Mouse (Mus musculus) thymus, postnatal 0 days (tissue): ENCODE measurements at regions not wholly inside any gene's neighbourhood (a gene's known extent, or its start where the extent isn't known, plus 50 kb on each side); places are given as distances from the start of the nearest gene placed in this dataset.

Source experiments
- DNase-seq: peaks from one replicate; pipeline ENCODE4 v3.0.0-alpha.2; 2015; ENCODE audit warnings: low spot score

DNA sequence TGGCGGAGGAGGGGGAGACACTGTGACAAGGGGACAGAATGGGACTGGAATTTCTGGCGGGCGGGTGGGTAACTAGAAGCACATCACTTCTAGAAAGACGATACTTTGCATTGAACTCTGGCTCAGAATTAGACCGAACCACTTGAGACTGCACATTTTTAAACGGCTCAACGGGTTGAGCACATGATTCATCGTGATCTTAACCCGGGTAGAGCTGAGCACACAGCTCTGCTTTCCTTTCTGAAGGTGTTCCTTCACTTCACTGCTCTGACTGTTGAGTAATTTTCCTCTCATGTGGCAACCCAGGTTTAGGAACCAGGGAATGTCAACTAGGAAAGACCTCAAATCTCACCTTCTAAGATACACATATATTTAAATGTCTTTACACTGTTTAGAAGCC, 180.9 kb downstream of the Zfp365 start:
- no peak for DNase-seq

DNA sequence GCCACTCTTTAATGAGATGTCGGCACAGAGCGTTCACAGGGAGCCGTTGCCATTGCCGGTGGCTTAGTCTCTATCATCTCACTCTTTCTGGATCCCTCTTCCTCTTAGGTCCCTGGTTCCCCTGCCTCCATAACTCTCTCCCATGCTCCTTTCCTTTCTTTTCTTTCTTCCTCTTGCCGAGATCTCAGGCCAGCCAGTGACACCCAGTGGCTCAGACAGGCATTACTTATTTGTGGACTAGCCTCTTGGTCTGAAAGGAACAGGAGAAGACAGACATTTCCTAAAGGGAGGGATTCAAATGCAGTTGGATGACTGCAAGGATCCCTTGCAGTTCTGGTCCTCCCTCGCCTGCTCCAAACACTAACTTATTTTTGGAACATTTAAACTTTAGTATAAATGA, 180.5 kb upstream of the Ado start:
- peak; percentile 35 for DNase-seq

DNA sequence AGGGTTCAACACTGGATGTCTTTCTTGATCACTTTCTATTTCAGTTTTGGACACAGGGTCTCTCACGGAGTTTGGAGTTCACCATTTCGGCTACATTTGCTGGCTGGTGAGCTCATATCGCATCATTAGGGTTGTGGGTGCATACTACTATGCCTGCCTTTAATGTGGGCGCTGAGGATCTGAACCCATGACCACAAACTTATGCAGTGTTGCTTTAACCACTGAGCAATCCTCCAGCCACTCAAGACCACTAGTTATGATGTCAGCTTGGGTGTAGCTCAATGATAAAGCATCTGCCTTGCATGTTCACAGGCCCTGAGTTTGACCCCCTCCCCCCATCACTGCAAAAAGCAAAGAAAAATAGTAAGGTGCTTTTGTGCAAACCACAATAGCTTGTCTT, 178.8 kb upstream of the Ado start:
- no peak for DNase-seq

DNA sequence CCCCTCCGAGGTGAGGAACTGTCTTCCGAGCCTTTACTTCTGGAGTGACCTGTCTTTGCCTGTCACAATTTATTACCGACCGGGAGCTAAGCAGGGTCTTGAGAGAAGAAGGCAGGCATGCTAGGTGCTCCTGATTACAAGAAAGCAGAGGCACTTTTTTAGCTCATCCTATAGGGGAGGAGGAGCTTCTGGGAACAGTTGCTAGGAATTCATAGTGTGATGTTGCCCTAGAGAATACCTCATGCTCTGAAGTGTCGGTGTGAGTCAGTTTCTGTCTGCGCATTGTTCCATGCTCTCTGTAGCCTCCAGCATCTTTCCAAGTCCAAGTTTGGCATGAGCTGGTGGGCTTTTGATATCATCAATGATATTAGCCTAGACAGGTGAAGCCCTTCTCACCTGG, 178.0 kb upstream of the Ado start:
- no peak for DNase-seq

DNA sequence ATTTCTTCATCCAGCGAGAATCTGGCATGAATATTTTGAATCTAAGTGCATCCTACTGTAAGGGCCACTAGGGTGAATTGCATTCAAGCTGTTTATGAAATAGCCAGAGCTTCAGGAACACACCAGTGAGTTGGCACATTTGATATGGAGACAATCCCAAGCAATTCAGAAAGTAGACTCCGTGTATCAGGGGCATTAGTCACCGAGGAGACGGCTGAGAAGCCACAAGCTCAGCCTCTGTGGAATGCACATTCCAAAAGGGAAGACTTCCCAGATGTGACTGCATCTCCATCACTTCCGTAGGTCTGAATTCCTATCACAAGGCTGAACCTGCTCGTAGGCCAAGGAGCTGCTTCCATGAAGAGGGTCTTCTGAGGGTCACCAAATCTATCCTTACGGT, 177.6 kb upstream of the Ado start:
- DNase-seq, result no peak

DNA sequence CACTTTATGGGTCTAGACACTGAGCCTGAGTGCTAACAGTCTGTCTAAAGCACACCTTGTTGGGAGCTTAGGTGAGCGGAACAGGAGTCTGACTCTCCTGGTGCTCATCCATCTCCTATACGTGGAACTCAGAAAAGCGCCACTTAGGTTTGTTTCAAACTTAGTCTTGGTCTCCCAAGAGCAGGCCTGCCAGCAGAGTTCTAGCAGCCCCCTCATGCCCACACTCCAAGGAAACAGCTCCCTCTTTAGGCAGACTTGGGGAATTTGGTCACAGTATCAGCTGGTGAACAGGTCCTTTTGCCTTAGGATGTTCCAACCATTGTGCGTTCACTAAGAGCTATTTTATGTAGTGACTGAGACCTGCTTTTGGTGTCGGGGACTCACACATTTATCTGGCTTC, 173.0 kb upstream of the Ado start:
- peak; percentile 54 for DNase-seq

DNA sequence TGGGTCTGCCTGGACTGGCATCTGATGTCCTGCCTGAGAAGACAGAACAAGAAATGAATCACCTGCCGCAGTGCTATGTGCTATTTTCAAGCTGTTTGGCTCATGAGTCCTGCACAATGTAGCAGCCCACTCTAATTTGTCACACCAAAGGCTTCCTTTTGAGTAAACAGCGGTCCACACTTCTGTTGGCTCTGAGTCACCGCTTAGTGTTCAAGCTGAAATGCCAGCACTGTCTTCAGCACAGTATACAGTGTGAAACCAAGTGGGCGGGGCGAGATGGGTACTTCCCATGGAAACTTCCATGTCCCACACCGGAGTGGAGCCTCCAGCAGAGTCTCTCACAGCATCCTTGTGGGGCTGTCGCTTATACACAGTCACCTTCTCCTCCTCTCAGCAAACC, 168.8 kb upstream of the Ado start:
- DNase-seq, result no peak

DNA sequence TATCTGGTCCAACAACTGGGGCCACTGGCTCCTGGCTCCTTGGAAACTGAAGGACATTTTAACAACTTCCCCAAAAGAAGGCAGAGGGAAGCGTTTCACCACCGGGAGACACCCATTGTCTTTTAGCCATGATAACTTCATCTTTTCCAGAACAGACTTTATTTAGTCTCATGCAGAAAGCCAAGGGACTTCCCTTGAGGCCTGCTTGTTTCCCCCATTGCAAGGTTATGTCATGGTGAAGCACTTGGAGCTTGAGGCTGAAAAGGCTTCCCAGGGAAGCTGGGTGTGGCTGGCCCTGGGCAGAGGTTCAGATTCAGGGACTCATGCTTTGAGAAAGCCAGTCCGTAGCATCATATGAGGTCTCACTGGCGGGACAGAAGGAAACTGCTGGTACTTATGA, 166.3 kb upstream of the Ado start:
- no peak for DNase-seq

DNA sequence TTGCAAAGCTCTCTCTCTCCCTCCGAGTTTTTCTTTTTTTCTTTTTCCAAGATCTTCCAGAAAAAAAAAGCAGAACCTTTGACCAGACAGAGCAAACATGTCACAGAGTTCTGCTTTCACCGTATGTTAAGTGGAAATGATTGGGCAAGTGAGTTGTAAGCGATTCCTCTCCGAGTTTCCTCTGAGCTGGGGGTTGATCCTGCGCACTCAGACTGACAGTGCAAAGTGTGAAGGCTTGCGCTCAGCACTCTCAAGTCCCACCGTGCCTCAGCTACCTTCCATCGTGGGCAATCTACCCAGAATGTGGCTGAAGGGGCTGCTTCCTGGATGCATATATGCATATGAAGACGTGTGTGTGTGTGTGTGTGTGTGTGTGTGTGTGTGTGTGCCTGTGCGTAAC, 164.3 kb upstream of the Ado start:
- DNase-seq, result no peak

DNA sequence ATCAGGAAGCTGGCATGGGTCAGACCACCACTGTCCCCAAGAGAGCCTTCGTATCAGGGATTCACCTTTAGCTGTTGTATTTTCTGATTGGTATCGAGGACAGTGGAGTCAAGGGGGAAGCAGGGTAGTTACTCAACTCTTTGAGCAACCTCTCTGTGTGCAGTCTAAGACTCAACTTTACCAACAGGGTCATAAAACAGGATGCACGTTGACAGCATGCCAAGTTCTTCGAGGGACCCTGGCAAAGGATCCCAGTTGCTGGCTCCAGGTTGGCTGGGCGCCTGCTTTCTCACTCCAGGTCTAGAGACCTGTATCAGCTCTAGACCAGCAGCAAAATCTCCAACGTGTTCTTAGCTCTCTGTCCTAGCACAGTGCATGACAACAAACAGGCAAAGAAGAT, 163.9 kb upstream of the Ado start:
- no peak for DNase-seq

DNA sequence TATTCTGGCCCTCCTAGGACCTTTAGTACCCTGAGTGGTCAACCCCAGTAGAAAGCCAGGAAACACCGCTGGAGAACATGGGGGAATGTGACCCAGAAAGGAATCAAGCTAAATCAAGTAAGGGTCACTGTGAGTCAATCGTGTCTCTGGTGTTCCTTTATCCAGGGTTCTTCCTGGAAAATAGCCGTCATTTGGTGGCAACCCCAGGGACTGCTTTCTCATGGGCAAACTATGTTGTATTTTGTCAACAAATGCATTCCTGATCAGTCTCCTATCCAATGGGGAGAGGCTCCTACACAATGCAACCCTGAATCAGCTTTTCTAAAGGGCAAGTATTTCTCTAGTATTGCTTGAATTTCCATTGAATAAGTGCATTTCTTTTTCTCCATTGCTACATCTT, 163.2 kb upstream of the Ado start:
- no peak for DNase-seq

DNA sequence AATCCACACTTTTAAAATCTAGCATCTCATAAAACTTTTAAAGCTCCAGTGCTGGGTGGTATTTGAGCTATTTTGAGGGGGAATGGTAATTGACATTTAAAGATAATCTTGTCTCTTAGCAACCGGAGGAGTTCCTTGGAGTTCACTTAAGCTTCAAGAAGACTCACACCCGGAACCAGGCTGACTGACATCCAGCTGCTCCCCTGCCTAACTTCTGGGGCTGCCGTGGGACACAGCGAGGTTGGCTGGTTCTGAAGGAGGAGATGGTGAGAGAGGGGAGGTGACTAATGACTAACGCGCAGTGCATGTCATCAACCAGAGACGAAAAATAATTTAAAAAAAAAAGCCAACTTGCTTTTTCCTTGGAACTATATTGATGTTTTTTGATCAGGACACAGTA, 157.7 kb upstream of the Ado start:
- DNase-seq, result no peak

DNA sequence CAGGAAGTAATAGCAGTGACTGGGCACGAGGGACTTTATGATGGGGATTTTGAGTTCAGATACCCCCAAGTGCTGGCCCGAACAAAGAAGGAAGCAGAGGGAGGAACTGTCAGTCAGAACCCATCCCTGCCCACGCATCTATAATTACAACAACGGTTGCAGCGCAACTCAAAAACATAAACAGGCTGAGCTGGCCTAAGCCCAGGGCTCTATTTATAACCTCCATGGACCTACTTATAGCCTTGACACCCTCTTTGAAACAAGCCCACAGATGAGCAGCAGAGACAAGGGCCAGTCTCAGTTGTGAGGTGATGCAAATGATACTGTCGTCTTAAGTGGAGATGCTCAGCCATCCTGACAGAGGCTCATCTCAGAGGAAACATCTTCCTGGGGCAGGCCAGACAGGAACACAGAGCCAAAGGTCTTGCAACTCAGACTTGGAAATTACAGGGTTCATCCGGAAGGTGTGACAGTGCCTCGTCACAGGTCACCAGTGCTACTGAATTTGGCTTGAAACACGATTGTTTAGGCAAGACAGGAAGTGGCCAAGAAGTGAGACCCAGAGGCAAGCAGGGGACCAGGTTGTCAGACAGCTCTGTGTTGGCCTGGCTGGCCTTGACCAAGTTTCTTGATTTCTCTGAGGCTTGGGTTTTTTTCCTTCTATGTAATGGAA, 154.2 kb upstream of the Ado start:
- no peak for DNase-seq

DNA sequence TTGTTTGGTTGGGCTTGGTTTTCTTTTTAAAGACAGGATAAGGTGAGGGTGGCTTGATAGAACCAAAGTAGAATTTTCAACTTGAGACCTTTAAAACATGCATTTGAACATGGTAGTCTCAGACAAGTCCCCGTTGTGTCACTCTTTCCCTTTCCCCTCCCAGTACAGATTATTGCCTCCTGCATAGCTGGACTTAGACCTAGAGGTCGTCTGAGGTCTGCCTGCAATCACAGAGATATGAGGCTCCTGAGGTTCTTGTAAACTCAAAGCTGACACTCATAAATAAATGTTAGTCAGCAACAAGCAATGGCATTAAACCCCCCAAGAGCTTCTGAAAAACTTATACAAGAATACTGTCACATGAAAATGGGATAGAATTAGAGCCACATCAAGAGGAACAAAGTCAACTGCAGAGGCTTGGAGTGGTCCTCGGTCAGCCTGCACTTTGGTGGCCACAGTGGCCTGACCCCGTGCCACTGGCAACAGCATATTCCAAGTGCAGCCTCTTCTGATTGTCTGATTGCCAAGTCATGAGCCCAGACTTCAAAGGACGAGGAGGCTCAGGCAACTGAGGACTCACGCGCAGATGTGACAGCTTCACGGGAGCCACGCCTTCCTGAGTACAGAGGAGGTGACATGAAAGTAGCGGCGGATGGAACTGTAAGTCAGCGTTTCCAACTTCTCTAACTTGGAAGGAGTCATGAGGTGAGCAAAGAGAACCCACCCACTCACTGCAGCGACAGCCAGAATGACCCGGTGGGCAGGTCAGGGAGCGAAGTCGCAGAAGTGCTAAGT, 148.8 kb upstream of the Ado start:
- peak; percentile 84 for DNase-seq

DNA sequence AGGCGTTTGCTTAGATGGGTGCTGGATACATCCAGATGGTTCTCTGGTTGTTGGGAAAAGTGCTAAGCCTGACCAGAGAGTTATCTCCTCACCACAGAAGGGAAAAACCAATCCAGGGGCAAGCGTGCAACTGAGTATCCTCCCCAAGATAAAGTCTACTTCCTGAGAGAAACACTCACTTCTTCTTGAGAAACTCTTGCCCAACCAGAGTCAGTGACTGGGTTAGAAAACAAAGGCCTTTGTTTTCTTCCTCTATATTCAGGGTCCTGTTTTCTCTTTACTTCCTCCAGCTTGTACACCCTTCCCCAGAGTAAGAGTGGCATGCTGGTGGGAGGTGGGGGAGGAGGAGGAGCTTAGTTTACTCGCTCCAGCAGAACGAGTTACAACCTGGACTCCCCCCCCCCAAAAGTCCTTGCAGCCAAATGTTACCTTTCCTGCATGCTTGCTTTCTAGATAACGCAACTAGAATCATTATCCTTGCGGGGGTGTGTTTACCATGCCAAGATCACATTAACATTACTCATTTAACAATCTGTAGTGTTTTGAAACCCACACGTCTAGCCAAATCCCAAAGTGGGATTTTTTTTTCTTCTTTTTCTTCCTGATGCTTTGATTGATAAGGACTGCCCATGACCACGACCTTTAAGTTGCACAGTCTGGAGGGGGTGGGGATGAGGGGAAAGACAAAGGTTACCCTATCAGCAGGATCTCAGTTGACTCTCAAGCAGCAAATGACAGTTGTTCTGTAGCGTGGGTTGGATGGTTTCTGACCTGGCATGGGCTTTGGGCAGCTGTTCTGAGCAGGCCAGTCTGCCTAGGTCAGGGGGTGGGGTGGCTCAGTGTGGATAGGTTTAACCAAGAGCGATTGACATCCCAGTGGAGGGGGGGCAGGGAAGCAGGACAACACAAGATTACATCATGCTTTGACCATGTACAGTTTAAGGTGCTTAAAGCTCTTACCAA, 147.4 kb upstream of the Ado start:
- no peak for DNase-seq

DNA sequence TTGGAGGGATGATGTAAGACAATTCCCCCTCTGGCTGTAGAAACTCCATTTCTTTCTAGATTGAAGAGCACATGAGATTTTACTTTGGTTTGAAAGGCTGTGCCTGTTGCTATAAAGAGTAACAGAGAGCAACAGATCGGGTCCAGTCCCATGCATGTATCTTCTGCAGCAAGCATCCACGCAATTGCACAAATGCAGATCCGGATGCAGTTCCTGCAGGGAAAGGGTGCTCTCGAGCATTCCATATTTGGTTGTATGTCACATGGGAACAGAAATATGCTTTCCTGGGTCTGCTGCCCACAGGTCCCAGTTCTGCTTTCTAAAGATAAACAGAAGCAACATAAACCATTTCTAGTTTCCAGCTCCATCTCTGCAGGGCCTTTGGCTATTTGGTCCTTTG, 146.0 kb upstream of the Ado start:
- DNase-seq, result no peak

DNA sequence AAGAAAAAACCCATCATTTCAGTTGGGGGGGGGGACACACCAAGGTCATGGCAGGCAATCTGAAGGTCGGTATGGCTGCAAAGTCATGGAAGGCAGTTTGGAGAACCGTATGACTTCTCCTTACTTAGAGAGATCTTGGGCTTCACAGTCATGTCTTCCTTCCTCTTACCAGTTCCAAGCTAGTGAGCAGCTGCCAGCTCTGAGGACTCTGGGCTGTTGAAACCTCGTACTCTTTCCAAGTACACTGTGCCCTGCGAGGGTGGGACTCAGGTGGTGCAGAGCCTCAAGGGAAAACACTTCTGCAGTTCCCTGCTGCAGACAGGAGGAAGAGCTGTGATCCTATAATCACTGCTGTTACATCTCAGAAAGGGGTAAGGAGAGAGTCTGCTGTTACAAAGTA, 144.8 kb upstream of the Ado start:
- no peak for DNase-seq

DNA sequence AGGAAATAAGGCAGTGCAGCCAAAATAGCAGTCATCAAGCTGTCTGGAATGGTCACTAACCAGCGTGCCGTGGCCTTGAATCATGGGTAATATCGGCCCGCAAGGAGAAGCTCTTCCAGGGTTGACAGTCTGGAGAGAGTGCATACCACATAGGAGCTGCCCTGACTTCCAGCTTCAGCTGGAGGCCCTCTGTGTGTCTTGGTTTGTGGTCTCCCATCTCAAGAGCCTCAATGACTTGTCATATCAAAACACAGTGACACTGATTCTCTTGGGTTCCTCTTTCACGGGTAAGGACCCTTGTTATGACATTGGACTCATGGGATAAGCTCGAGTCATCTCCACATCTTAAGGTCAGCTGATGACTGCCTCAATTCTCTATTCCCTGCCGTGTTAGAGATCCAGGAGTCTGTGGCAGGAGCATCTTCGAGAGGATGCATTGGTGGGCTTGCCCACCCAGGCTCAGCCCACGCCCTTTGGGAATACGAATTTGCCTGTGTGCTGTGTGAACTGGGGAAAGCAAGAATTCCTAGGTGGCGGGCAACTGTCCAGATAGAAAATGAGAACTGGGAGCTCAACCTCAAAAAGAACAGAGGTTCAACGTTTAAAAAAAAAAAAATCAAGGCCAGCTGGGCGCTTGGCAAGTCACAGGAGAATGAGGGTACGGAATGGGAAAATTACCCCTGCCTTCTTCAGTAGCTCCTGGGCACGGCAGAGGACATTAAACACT, 141.4 kb upstream of the Ado start:
- DNase-seq, result no peak

DNA sequence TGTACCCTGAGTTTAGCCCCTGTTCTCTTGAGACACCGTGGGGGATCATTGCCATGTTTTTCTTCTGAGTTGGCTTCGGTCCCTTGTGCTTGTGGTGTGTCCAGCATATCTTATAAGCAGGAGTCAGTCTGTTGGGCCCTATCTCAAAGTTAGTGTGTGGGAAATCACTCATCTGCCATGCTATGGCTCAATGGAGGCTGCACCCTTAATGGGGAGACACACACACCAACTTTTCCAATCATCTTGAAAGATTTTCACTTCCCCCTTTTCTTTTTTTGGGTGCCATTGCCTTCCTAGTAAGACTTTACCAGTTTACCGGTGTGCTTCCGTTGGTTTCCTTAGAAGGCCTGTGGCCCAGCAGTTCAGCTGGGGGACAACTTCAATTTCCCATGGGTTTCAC, 130.6 kb upstream of the Ado start:
- no peak for DNase-seq

DNA sequence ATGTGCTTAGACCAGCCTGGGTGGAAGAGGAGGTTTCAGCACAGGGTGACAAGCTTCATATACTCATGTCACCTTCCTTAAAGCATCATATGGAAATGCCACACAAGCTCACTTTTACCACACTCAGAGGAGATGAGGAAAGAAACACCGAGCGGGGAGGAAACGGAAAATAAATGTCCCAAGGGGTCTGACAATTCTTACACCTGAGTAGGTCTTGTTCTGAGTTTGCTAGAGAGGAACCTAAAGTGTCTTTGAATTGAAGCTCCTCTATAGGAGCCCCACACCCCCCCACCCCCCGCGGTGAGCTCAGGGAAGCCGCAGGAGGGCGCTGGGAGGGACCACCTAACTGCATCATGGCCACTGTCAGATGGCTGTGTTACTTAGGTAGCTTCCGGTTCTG, 124.7 kb upstream of the Ado start:
- DNase-seq, result no peak

DNA sequence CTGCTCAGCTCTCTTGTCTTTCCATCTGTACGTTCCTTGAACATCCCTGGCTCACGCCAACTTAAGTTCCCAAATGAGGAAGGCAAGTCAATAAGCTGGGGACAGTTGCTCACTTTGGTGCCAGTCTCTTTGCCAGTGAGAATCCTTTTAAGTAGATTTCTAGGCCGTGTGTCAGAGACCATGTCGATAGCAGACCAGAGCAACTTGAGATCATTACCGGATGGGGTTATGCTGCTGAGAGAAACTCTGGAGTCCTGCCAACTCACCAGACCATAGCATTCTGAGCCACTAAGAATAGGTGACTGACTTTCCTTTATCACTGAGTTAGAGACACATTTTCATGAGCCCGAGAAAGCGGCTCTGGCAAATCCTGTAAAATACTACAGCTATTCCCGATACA, 123.5 kb upstream of the Ado start:
- no peak for DNase-seq

DNA sequence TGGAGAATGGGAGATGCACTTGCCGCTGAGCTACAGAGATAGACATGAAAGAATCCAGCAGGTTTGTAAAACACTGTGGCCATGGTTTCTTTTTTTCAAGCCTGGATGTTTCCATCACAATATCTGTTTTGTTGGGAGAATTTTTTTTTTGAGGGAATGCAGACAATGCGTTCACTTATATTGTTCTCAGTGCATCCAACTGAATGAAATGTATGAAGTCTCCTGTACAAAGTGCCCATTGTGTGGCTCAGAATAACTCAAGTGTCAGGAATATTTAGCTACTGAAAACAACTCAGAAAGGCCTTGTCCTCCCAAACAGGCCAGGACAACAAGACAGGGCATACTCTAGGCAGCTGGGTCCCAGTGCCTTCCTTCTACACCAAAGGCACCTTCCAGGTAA, 120.3 kb upstream of the Ado start:
- no peak for DNase-seq
